Mouse (Mus musculus): ENCODE data around the gene Rab6b.

The Rab6b gene

GRCm38 (mm10) chr9:103140384-103140783 lies 28.8 kb downstream of the Rab6b start:
- H3K4me3 ChIP-seq (replicated peaks; ENCODE audit: low read length): no peak overlapping the region
- peaks cover 63% of the 10 kb centered on the region for H3K4me1 ChIP-seq (replicated peaks; ENCODE audit: low read depth, low read length)
- no peaks in the 10 kb centered on the region for H3K9me3 ChIP-seq (ENCODE audit: low read length)
- H3K36me3 ChIP-seq (ENCODE audit: insufficient read depth, low read length): no peaks in the 10 kb centered on the region
- TF ChIP-seq POU5F1 (IDR thresholded peaks at IDR 0.05; ENCODE audit: borderline replicate concordance, low read length): no peak
- no peak for TF ChIP-seq NANOG (IDR thresholded peaks at IDR 0.05; ENCODE audit: borderline replicate concordance, low read length)
- no peak for TF ChIP-seq CTCF (conservative IDR thresholded peaks at IDR 0.05; ENCODE audit: low read length)
- H3K27me3 ChIP-seq (ENCODE audit: insufficient read depth, low read length): peaks cover 13% of the 10 kb centered on the region

GRCm38 (mm10) chr9:103141266-103141665 lies 29.7 kb downstream of the Rab6b start:
- Histone ChIP-seq H3K4me3 (replicated peaks; ENCODE audit: low read length) (no peak overlapping the region), H3K4me1 (replicated peaks; ENCODE audit: low read depth, low read length) (peaks cover 63% of the 10 kb centered on the region), H3K9me3 (ENCODE audit: low read length) (no peaks in the 10 kb centered on the region), H3K36me3 (ENCODE audit: insufficient read depth, low read length) (no peaks in the 10 kb centered on the region), H3K27me3 (ENCODE audit: insufficient read depth, low read length) (peaks cover 6% of the 10 kb centered on the region)
- TF ChIP-seq NANOG (IDR thresholded peaks at IDR 0.05; ENCODE audit: borderline replicate concordance, low read length) (no peak), POU5F1 (IDR thresholded peaks at IDR 0.05; ENCODE audit: borderline replicate concordance, low read length) (no peak), CTCF (conservative IDR thresholded peaks at IDR 0.05; ENCODE audit: low read length) (no peak)

DNA sequence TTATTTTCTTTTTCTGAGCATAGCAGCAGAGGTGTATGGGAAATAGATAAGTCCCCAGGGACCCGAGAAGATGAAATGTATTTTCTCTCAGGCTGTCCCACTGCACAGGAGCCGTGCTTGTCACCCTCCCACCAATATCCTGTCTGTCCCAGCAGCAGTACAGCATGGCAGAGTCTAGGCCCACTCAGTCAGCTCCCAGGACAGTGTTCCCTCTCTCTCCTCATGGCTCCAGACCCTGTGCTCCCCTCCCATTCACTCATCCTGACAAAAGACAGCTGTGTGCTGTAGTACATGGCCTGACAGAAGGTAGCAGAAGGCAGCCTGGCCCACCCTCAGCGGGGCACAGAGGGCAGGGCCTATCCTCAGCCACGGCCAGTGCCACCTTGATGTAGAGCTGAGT lies 32.3 kb downstream of the Rab6b start:
- Histone ChIP-seq H3K27me3 (ENCODE audit: insufficient read depth, low read length) (no peaks in the 10 kb centered on the region; the same call in 1 of the 2 replicates), H3K4me3 (replicated peaks; ENCODE audit: low read length) (no peak overlapping the region), H3K9me3 (ENCODE audit: low read length) (no peaks in the 10 kb centered on the region), H3K4me1 (replicated peaks; ENCODE audit: low read depth, low read length) (peaks cover 56% of the 10 kb centered on the region), H3K36me3 (ENCODE audit: insufficient read depth, low read length) (no peaks in the 10 kb centered on the region)
- no peak for TF ChIP-seq POU5F1 (IDR thresholded peaks at IDR 0.05; ENCODE audit: borderline replicate concordance, low read length)
- TF ChIP-seq CTCF (conservative IDR thresholded peaks at IDR 0.05; ENCODE audit: low read length): no peak
- TF ChIP-seq NANOG (IDR thresholded peaks at IDR 0.05; ENCODE audit: borderline replicate concordance, low read length): no peak

DNA sequence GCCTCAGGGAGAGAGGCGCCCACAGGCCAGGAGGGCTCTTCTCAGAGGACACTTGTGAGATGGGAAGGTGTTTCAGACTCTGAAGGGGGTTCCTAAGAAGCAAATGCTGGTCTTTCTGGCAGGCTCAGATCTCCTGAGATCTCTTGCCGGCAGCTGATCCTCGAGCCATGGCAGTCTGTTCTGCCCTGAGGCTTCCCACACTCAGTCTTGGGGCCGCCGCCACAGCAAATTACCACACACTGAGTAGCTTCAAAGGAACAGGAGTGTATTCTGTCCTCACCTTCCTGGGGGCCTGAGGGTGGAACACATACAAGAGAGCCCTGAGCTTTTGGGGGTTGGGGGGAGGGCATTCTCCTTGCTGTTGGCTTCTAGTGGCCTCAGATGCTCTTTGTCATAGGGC lies 33.8 kb downstream of the Rab6b start:
- Histone ChIP-seq H3K27me3 (ENCODE audit: insufficient read depth, low read length) (no peaks in the 10 kb centered on the region; the same call in 1 of the 2 replicates), H3K9me3 (ENCODE audit: low read length) (no peaks in the 10 kb centered on the region), H3K4me3 (replicated peaks; ENCODE audit: low read length) (no peak overlapping the region), H3K36me3 (ENCODE audit: insufficient read depth, low read length) (no peaks in the 10 kb centered on the region), H3K4me1 (replicated peaks; ENCODE audit: low read depth, low read length) (peaks cover 48% of the 10 kb centered on the region)
- TF ChIP-seq POU5F1 (IDR thresholded peaks at IDR 0.05; ENCODE audit: borderline replicate concordance, low read length) (no peak), NANOG (IDR thresholded peaks at IDR 0.05; ENCODE audit: borderline replicate concordance, low read length) (no peak), CTCF (conservative IDR thresholded peaks at IDR 0.05; ENCODE audit: low read length) (no peak)

GRCm38 (mm10) chr9:103146257-103146656 lies 34.7 kb downstream of the Rab6b start:
- TF ChIP-seq POU5F1 (IDR thresholded peaks at IDR 0.05; ENCODE audit: borderline replicate concordance, low read length) (no peak), NANOG (IDR thresholded peaks at IDR 0.05; ENCODE audit: borderline replicate concordance, low read length) (no peak), CTCF (conservative IDR thresholded peaks at IDR 0.05; ENCODE audit: low read length) (no peak)
- Histone ChIP-seq H3K27me3 (ENCODE audit: insufficient read depth, low read length) (no peaks in the 10 kb centered on the region; the same call in 1 of the 2 replicates), H3K36me3 (ENCODE audit: insufficient read depth, low read length) (no peaks in the 10 kb centered on the region), H3K9me3 (ENCODE audit: low read length) (no peaks in the 10 kb centered on the region), H3K4me1 (replicated peaks; ENCODE audit: low read depth, low read length) (peaks cover 40% of the 10 kb centered on the region), H3K4me3 (replicated peaks; ENCODE audit: low read length) (no peak overlapping the region)

DNA sequence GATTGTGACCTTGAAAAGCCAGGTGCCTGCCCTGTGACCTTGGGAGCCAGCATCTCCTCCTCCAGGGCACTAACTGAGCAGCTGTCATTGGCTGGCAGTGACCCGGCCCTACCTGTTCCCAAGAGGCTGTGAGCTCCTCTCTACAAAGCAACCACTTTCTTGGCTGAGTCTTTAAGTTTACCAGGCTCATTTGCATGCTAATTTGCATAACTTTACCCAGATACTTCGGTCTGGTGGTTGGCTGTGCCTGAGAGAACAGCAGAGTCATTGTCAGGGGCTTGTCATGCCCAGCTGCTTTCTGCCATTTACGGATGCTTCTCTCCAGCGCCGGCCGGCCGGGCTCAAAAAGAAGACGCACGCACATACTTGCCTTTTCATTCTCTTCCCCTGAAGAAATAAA lies 35.1 kb downstream of the Rab6b start:
- H3K36me3 ChIP-seq (ENCODE audit: insufficient read depth, low read length): no peaks in the 10 kb centered on the region
- H3K9me3 ChIP-seq (ENCODE audit: low read length): no peaks in the 10 kb centered on the region
- H3K4me1 ChIP-seq (replicated peaks; ENCODE audit: low read depth, low read length): peaks cover 40% of the 10 kb centered on the region
- no peak for TF ChIP-seq CTCF (conservative IDR thresholded peaks at IDR 0.05; ENCODE audit: low read length)
- no peak for TF ChIP-seq NANOG (IDR thresholded peaks at IDR 0.05; ENCODE audit: borderline replicate concordance, low read length)
- TF ChIP-seq POU5F1 (IDR thresholded peaks at IDR 0.05; ENCODE audit: borderline replicate concordance, low read length): no peak
- no peak overlapping the region for H3K4me3 ChIP-seq (replicated peaks; ENCODE audit: low read length)
- no peaks in the 10 kb centered on the region; the same call in 1 of the 2 replicates for H3K27me3 ChIP-seq (ENCODE audit: insufficient read depth, low read length)

- Histone ChIP-seq H3K27me3 (ENCODE audit: insufficient read depth, low read length) (no peaks in the 10 kb centered on the region; the same call in 1 of the 2 replicates), H3K4me1 (replicated peaks; ENCODE audit: low read depth, low read length) (peaks cover 40% of the 10 kb centered on the region), H3K36me3 (ENCODE audit: insufficient read depth, low read length) (no peaks in the 10 kb centered on the region), H3K9me3 (ENCODE audit: low read length) (no peaks in the 10 kb centered on the region), H3K4me3 (replicated peaks; ENCODE audit: low read length) (no peak overlapping the region)
- no peak for TF ChIP-seq CTCF (conservative IDR thresholded peaks at IDR 0.05; ENCODE audit: low read length)
- no peak for TF ChIP-seq NANOG (IDR thresholded peaks at IDR 0.05; ENCODE audit: borderline replicate concordance, low read length)
- TF ChIP-seq POU5F1 (IDR thresholded peaks at IDR 0.05; ENCODE audit: borderline replicate concordance, low read length): no peak
Observed at GRCm38 (mm10) chr9:103147103-103147502, 35.5 kb downstream of the Rab6b start.

DNA sequence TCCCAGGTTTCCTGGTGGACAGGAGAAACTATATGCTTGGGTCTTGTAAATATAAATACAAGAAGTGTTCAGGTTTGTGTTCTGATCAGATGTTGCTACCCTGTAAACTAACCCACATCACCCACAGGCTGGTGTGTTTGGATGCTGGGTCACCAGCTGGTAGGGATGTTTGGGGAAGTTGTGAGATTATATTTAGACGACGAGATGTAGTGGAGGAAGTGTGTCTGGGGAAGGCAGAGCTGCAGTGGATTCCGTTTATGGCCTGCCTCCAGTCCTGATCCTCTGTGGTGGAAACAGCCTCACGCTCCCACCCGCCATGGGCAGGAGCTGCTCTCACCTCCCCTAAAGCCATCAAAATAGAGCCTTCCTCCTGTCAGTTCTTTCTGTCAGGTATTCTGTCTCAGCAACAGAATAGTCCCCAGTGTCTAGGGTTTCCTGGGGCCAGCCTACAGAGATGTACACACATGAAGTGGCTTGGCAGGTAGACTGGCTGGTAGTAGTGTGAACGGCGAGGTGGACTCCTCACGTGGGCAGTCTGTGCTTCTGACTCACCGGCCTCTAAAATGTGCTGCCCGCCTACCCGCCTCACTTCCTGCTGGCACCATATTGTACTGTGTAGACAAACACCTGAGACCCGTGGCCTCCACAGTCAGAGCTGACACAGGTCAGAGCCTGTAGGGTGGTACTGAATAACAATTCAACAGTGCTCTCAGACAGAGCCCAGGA lies 37.6 kb downstream of the Rab6b start:
- Histone ChIP-seq H3K27me3 (ENCODE audit: insufficient read depth, low read length) (no peaks in the 10 kb centered on the region; the same call in 1 of the 2 replicates), H3K36me3 (ENCODE audit: insufficient read depth, low read length) (no peaks in the 10 kb centered on the region), H3K4me3 (replicated peaks; ENCODE audit: low read length) (no peak overlapping the region), H3K9me3 (ENCODE audit: low read length) (no peaks in the 10 kb centered on the region), H3K4me1 (replicated peaks; ENCODE audit: low read depth, low read length) (peaks cover 49% of the 10 kb centered on the region)
- no peak for TF ChIP-seq CTCF (conservative IDR thresholded peaks at IDR 0.05; ENCODE audit: low read length)

DNA sequence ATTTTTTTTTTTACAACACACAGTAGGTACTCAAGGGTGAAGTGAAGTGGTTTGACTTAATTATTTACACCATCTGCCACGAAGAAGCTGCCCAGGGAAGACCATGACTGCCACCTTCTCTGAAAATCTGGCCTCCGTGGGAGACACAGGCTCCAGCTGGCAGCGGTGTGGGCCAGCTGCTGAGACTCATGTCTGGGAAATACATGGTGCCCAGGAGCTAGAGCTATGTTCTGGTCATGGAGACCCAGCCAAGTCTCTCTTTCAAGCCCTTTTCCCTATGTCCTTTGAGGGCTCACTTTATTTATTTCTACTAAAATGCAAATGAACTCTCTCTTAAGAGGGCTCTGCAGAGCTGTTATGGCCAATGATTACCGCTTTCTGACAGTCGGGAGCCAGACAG lies 41.7 kb downstream of the Rab6b start:
- Histone ChIP-seq H3K27me3 (ENCODE audit: insufficient read depth, low read length) (peaks cover under 1% of the 10 kb centered on the region; the same call in 1 of the 2 replicates), H3K4me3 (replicated peaks; ENCODE audit: low read length) (no peak overlapping the region), H3K36me3 (ENCODE audit: insufficient read depth, low read length) (no peaks in the 10 kb centered on the region), H3K9me3 (ENCODE audit: low read length) (no peaks in the 10 kb centered on the region), H3K4me1 (replicated peaks; ENCODE audit: low read depth, low read length) (peaks cover 36% of the 10 kb centered on the region)
- no peak for TF ChIP-seq NANOG (IDR thresholded peaks at IDR 0.05; ENCODE audit: borderline replicate concordance, low read length)
- TF ChIP-seq POU5F1 (IDR thresholded peaks at IDR 0.05; ENCODE audit: borderline replicate concordance, low read length): no peak
- no peak for TF ChIP-seq CTCF (conservative IDR thresholded peaks at IDR 0.05; ENCODE audit: low read length)
